Mouse (Mus musculus): ENCODE measurements at regions not wholly inside any gene's neighbourhood (a gene's known extent, or its start where the extent isn't known, plus 50 kb on each side); places are given as distances from the start of the nearest gene placed in this dataset.

GRCm38 (mm10) chr12:77099521-77099920, 137.5 kb upstream of the Max start:
- TF ChIP-seq POLR2A (IDR thresholded peaks at IDR 0.05; ENCODE audit: low read depth, low read length) (no peak), CTCF (IDR thresholded peaks at IDR 0.05; ENCODE audit: borderline replicate concordance, insufficient read depth, low read length) (no peak)
